Mouse (Mus musculus) testis, adult 10 weeks (tissue): Measurements from ENCODE around the gene C2cd2. TPM values are rescaled to one million over a fixed set of nuclear protein-coding genes. Genes with fewer than 3 reads are reported as not detected.

Source experiments
- polyA plus RNA-seq: library from polyadenylated mRNA; stranded (reverse); fragments of 350-450 nt; fragmentation: Illumina TruSeq; extraction: RNeasy Lipid Tissue Mini Kit (QIAGEN cat#74804); gene quantifications from one replicate; pipeline ENCODE4 v1.2.3, GENCODE M21; 2014; ENCODE audit warnings: low read depth, low replicate concordance

The C2cd2 gene
- 13.7 TPM for polyA plus RNA-seq

DNA sequence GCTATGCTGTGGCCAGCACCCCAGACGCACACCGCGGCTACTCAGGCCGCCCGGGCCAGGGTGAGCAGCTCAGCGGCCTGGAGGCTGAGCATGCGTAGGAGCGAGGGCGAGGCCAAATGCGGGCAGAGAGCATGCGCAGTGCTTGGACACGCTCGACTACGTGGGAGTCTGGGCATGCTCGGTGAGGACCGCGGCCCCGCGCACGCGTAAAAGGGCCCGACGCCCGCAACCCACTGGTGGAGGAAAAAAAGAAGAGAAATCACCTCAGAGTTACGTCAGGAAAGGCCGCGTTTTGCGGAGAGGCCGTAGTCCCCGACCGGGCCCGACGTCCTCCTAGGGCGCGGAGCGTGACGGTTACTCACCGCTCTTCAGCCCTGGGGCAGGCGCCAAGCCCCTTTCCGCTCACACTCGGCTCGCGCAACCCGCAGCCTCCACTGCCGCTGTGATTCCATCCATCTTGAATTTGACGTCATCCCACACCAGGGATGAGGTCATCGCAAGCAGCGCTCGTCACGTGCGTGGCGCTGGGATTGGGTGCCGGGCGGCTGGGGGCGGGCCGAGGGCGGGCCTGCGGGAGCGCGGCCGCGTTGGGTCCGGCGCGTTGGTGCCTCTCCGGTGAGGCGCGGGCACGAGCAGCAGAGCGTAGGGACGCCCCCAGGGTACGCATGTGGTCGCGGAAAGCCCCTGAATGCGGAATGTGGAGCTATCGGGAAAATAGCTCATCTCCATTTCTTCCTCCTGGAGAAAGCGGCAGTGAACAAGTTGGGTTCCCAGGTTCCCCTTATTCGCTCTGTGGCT is at the start of gene C2cd2, which contains the start of gene Zbtb21:
C2cd2 (minus strand) TSS at position 448 of the 798 bp plus-strand sequence.
Zbtb21 (minus strand) TSS at position 472 of the 798 bp plus-strand sequence.

DNA sequence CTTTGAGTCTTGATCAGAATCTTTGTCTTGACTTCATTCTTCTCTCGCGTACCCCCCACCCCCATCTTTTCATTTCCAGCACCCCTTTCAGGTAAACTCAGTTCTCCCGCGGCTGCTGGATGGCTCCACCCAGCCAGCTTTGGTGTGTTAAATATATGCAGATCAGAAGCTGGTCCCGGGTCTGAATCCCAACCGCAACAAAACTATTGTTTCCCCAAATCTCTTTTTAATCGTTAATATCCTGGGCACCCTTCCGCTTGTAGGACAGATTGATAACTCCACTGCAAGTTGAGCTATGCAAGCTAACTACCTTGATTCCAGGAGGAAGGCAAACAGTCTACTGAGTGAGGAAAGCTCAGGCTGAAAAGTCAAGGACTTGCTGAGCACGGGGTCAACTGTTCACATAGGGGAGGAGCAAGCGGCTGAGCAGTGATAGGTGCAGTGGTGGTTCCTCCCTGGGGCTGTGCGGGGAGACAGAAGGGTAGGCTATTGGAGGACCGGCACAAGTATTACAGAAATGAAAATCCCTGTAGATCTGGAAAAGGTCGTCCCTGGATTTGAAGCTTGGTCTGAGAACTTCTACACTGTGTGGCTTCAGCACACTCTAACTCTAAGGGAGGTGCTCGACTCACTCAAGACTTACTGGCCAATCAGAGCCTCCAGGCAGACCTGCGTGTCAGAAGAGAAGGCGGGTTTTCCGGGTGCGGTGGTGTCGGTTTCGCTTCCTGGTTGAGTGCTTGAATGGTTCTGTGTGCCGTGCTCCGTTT is 34.4 kb upstream of the C2cd2 start, which contains the start of gene B230307C23Rik:
B230307C23Rik (plus strand) TSS at position 700 of the 767 bp plus-strand sequence.

DNA sequence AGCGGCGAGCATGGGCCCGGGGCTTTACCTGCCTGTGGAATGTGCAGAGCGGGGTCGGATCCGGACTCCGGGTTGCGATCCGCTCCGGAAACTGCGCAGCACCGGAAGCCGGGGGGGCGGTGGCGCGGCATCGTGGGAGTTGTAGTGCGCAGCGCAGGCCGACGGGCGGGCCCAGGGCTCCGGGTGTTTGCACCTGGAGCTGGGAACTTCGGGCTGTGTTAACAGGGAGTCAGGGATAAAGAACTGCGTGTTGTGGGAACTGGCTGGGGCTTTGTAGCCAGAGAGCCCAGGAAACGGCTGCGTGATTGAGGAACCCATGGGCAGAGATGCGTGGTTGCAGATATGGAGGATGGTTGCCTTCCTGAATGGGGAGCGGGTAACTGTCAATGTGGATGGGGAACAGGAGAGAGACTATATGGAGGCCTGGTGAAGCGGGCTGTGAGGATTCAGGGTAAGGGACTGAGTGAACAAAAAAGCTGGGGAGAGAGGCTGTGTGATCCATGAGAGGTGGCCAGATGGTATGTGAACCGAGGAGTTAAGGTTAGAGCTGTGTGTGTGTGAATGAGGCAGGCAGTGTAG is 110.6 kb downstream of the C2cd2 start, which contains the start of gene Prdm15:
Prdm15 (minus strand) TSS at position 110 of the 579 bp plus-strand sequence.

Other genes with a start within 250 kb of the C2cd2 start
- 1.0 TPM for gene Ripk4, start 198.8 kb downstream of the C2cd2 start, polyA plus RNA-seq
- gene Prdm15, start 110.7 kb downstream of the C2cd2 start, polyA plus RNA-seq = 1.4 TPM
- 3.7 TPM for gene Zbtb21, start within 50 bp of the C2cd2 start, polyA plus RNA-seq
- gene B230307C23Rik, start 34.7 kb upstream of the C2cd2 start, polyA plus RNA-seq = 14.0 TPM
- 3.3 TPM for gene A630089N07Rik, start 119.9 kb upstream of the C2cd2 start, polyA plus RNA-seq